Mouse (Mus musculus): ENCODE data around the gene Dgkh.

DNA sequence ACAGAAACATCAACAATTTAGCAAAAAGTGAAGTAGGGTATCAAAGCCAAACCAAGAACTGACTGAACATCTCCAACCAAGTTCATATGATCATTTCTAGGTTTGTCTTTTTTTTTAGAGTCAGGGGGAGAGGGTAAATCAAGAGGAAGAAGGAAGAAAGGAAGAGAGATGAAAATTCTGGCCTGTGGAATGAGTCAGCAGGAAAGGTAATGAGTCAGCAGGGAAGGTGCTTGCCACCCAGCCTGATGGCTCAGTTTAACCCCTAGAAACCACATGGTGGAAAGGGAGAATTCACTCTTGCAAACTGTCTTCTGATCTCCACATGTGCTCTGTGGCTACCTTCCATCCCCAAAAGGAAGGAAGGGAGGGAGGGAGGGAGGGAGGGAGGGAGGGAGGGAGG is 149.4 kb downstream of the Dgkh start:
- TF ChIP-seq CTCF (conservative IDR thresholded peaks at IDR 0.05; ENCODE audit: low read length) (no peak), POU5F1 (IDR thresholded peaks at IDR 0.05; ENCODE audit: borderline replicate concordance, low read length) (no peak), NANOG (IDR thresholded peaks at IDR 0.05; ENCODE audit: borderline replicate concordance, low read length) (no peak)
